Mouse (Mus musculus) MEL (cell line): ENCODE results near the gene Tmem238l. TPM values are rescaled to one million over a fixed set of nuclear protein-coding genes. Genes with fewer than 3 reads are reported as not detected.

Experiments
- DNase-seq: peaks from one replicate; pipeline ENCODE4 v3.0.0; 2011; ENCODE audit warnings: low read depth, low spot score
- H3K27ac ChIP-seq: 2 replicates; pipeline ENCODE4 v1.5.1; 2012; ENCODE audit warnings: low read depth, mild to moderate bottlenecking, control low read depth, low read length, moderate library complexity; ENCODE audit not compliant: control insufficient read depth
- H3K27me3 ChIP-seq, 2 experiments: fragments of 150-350 bp in 1 of 2; sonication (generic) in 1 of 2; 2 replicates each; pipeline ENCODE4 v1.6.1; 2012; ENCODE audit warnings: low read length in 2 of 2, mild to moderate bottlenecking in 2 of 2, improper control_type of control experiment in 1 of 2, moderate library complexity in 1 of 2; ENCODE audit not compliant: insufficient read depth in 2 of 2, control insufficient read depth in 1 of 2
- H3K36me3 ChIP-seq, 2 experiments: 2 replicates each; pipeline ENCODE4 v1.6.1; 2012 to 2014; ENCODE audit warnings: low read length in 2 of 2, improper control_type of control experiment in 1 of 2, inconsistent platforms in 1 of 2, mild to moderate bottlenecking in 1 of 2; ENCODE audit not compliant: insufficient read depth in 2 of 2, control insufficient read depth in 1 of 2
- H3K4me1 ChIP-seq, 2 experiments: fragments of 150-350 bp in 1 of 2; sonication (generic) in 1 of 2; 2 replicates each; pipeline ENCODE4 v1.6.1; 2012; ENCODE audit warnings: low read length in 2 of 2, improper control_type of control experiment in 1 of 2, mild to moderate bottlenecking in 1 of 2; ENCODE audit not compliant: insufficient read depth in 2 of 2, control insufficient read depth in 1 of 2
- H3K4me3 ChIP-seq, 2 experiments: fragments of 150-350 bp in 1 of 2; sonication (generic) in 1 of 2; 2 replicates each; pipeline ENCODE4 v1.5.1; 2012; ENCODE audit warnings: low read depth in 2 of 2, low read length in 2 of 2, mild to moderate bottlenecking in 2 of 2, moderate library complexity in 2 of 2, control low read depth in 1 of 2, improper control_type of control experiment in 1 of 2; ENCODE audit not compliant: control insufficient read depth in 1 of 2, insufficient read depth in 1 of 2
- H3K79me2 ChIP-seq: 2 replicates; pipeline ENCODE4 v1.6.1; 2012; ENCODE audit warnings: mild to moderate bottlenecking, low read length, moderate library complexity; ENCODE audit not compliant: control insufficient read depth, poor library complexity, insufficient read depth
- H3K9ac ChIP-seq: 2 replicates; pipeline ENCODE4 v1.6.1; 2012; ENCODE audit warnings: low read depth, mild to moderate bottlenecking, control low read depth, low read length, moderate library complexity; ENCODE audit not compliant: control insufficient read depth, poor library complexity, severe bottlenecking
- H3K9me3 ChIP-seq: fragments of 150-350 bp; sonication (generic); replicated peaks from 2 replicates; pipeline ENCODE4 v1.6.1; 2012; ENCODE audit warnings: mild to moderate bottlenecking, low read length, improper control_type of control experiment, moderate library complexity; ENCODE audit not compliant: insufficient read depth
- BHLHE40 ChIP-seq: IDR thresholded peaks from 2 replicates; pipeline ENCODE4 v1.6.1; 2012; ENCODE audit warnings: low read depth, mild to moderate bottlenecking, inconsistent platforms, low read length, improper control_type of control experiment, borderline replicate concordance
- CTCF ChIP-seq, 3 experiments: IDR thresholded peaks in 2 of 3; conservative IDR thresholded peaks in 1 of 3; 2 replicates each; pipeline ENCODE4 v1.5.1; 2011 to 2012; ENCODE audit warnings: low read length in 3 of 3, low read depth in 2 of 3, mild to moderate bottlenecking in 2 of 3, improper control_type of control experiment in 1 of 3, inconsistent platforms in 1 of 3, mixed read lengths in 1 of 3, moderate library complexity in 1 of 3; ENCODE audit not compliant: control insufficient read depth in 1 of 3, insufficient read depth in 1 of 3, poor library complexity in 1 of 3, severe bottlenecking in 1 of 3
- E2F4 ChIP-seq: IDR thresholded peaks from 2 replicates; pipeline ENCODE4 v1.6.1; 2011; ENCODE audit warnings: low read depth, low read length, improper control_type of control experiment, borderline replicate concordance
- ELF1 ChIP-seq: IDR thresholded peaks from 2 replicates; pipeline ENCODE4 v1.6.1; 2014; ENCODE audit warnings: low read depth, mild to moderate bottlenecking, inconsistent platforms, low read length, improper control_type of control experiment, moderate library complexity
- ETS1 ChIP-seq: IDR thresholded peaks from 2 replicates; pipeline ENCODE4 v1.6.1; 2012; ENCODE audit warnings: low read depth, mild to moderate bottlenecking, inconsistent platforms, low read length, improper control_type of control experiment, moderate library complexity
- GABPA ChIP-seq: IDR thresholded peaks from 2 replicates; pipeline ENCODE4 v1.6.1; 2012; ENCODE audit warnings: low read depth, mild to moderate bottlenecking, inconsistent platforms, low read length, improper control_type of control experiment, moderate library complexity
- GATA1 ChIP-seq: IDR thresholded peaks from 2 replicates; pipeline ENCODE4 v1.6.1; 2011; ENCODE audit warnings: low read depth, low read length, improper control_type of control experiment
- HCFC1 ChIP-seq: IDR thresholded peaks from 2 replicates; pipeline ENCODE4 v1.6.1; 2012; ENCODE audit warnings: low read depth, mild to moderate bottlenecking, inconsistent platforms, low read length, improper control_type of control experiment, moderate library complexity
- JUND ChIP-seq: IDR thresholded peaks from 2 replicates; pipeline ENCODE4 v1.6.1; 2011; ENCODE audit warnings: low read depth, mild to moderate bottlenecking, improper control_type of control experiment, low read length
- MAX ChIP-seq: IDR thresholded peaks from 2 replicates; pipeline ENCODE4 v1.6.1; 2011; ENCODE audit warnings: low read length, improper control_type of control experiment
- MAZ ChIP-seq: IDR thresholded peaks from 2 replicates; pipeline ENCODE4 v1.6.1; 2012; ENCODE audit warnings: low read depth, mild to moderate bottlenecking, inconsistent platforms, low read length, improper control_type of control experiment
- MEF2A ChIP-seq: IDR thresholded peaks from 2 replicates; pipeline ENCODE4 v1.6.1; 2014; ENCODE audit warnings: low read depth, mild to moderate bottlenecking, inconsistent platforms, low read length, improper control_type of control experiment; ENCODE audit not compliant: poor library complexity, insufficient replicate concordance, severe bottlenecking; ENCODE audit errors: extremely low read depth
- MXI1 ChIP-seq: IDR thresholded peaks from 2 replicates; pipeline ENCODE4 v1.6.1; 2011; ENCODE audit warnings: mild to moderate bottlenecking, low read depth, low read length, improper control_type of control experiment
- MYB ChIP-seq: IDR thresholded peaks from 2 replicates; pipeline ENCODE4 v1.6.1; 2011; ENCODE audit warnings: mild to moderate bottlenecking, low read depth, low read length, improper control_type of control experiment
- MYC ChIP-seq: IDR thresholded peaks from 2 replicates; pipeline ENCODE4 v1.6.1; 2011; ENCODE audit warnings: low read depth, mild to moderate bottlenecking, low read length, improper control_type of control experiment, moderate library complexity
- NRF1 ChIP-seq: IDR thresholded peaks from 2 replicates; pipeline ENCODE4 v1.6.1; 2014; ENCODE audit warnings: low read depth, mild to moderate bottlenecking, inconsistent platforms, low read length, improper control_type of control experiment, moderate library complexity; ENCODE audit not compliant: poor library complexity, insufficient read depth, severe bottlenecking
- POLR2A ChIP-seq, 2 experiments: IDR thresholded peaks; 2 replicates each; pipeline ENCODE4 v1.6.1; 2011 to 2012; ENCODE audit warnings: low read length in 2 of 2, mild to moderate bottlenecking in 2 of 2, control low read depth in 1 of 2, improper control_type of control experiment in 1 of 2, low read depth in 1 of 2, moderate library complexity in 1 of 2; ENCODE audit not compliant: control insufficient read depth in 1 of 2, insufficient read depth in 1 of 2, poor library complexity in 1 of 2
- POLR2AphosphoS2 ChIP-seq: IDR thresholded peaks from 2 replicates; pipeline ENCODE4 v1.6.1; 2011; ENCODE audit warnings: low read length, improper control_type of control experiment
- RAD21 ChIP-seq: IDR thresholded peaks from 2 replicates; pipeline ENCODE4 v1.6.1; 2011; ENCODE audit warnings: mild to moderate bottlenecking, low read depth, low read length, improper control_type of control experiment
- SIN3A ChIP-seq: IDR thresholded peaks from 2 replicates; pipeline ENCODE4 v1.6.1; 2012; ENCODE audit warnings: low read length, improper control_type of control experiment, inconsistent platforms
- TAL1 ChIP-seq: IDR thresholded peaks from 2 replicates; pipeline ENCODE4 v1.6.1; 2012; ENCODE audit warnings: mild to moderate bottlenecking, inconsistent platforms, low read length, moderate library complexity, mixed read lengths
- TCF12 ChIP-seq: IDR thresholded peaks from 2 replicates; pipeline ENCODE4 v1.6.1; 2014; ENCODE audit warnings: low read depth, mild to moderate bottlenecking, inconsistent platforms, low read length, improper control_type of control experiment, moderate library complexity
- USF2 ChIP-seq, 2 experiments: IDR thresholded peaks; 2 replicates each; pipeline ENCODE4 v1.6.1; 2011 to 2012; ENCODE audit warnings: improper control_type of control experiment in 2 of 2, low read length in 2 of 2, borderline replicate concordance in 1 of 2, inconsistent platforms in 1 of 2, low read depth in 1 of 2, mild to moderate bottlenecking in 1 of 2; ENCODE audit not compliant: insufficient read depth in 1 of 2
- ZC3H11A ChIP-seq: IDR thresholded peaks from 2 replicates; pipeline ENCODE4 v1.6.1; 2012; ENCODE audit warnings: low read depth, mild to moderate bottlenecking, inconsistent platforms, low read length, improper control_type of control experiment
- ZKSCAN1 ChIP-seq: IDR thresholded peaks from 2 replicates; pipeline ENCODE4 v1.6.1; 2012; ENCODE audit warnings: low read depth, mild to moderate bottlenecking, inconsistent platforms, low read length, improper control_type of control experiment, moderate library complexity
- ZMIZ1 ChIP-seq: IDR thresholded peaks from 2 replicates; pipeline ENCODE4 v1.6.1; 2012; ENCODE audit warnings: low read depth, mild to moderate bottlenecking, inconsistent platforms, low read length, improper control_type of control experiment, moderate library complexity
- polyA plus RNA-seq, 2 experiments: library from polyadenylated mRNA; stranded (reverse) in 1 of 2; unstranded in 1 of 2; fragments of >175 nt in 1 of 2; fragments of >200 nt in 1 of 2; gene quantifications; 2 replicates each; pipeline versions ENCODE4 v1.2.1 to v1.2.4; 2012; ENCODE audit warnings: low replicate concordance in 2 of 2, low read depth in 1 of 2; ENCODE audit not compliant: insufficient read length in 2 of 2, insufficient read depth in 1 of 2, missing spikeins in 1 of 2
- total RNA-seq: library from RNA; depleted of rRNA; stranded (reverse); fragments of 300-350 nt; gene quantifications from 2 replicates; pipeline ENCODE4 v1.2.3, GENCODE M21; 2012; rRNA removed

Gene Tmem238l
- not detected in 2 replicates for total RNA-seq
- not detected for polyA plus RNA-seq

DNA sequence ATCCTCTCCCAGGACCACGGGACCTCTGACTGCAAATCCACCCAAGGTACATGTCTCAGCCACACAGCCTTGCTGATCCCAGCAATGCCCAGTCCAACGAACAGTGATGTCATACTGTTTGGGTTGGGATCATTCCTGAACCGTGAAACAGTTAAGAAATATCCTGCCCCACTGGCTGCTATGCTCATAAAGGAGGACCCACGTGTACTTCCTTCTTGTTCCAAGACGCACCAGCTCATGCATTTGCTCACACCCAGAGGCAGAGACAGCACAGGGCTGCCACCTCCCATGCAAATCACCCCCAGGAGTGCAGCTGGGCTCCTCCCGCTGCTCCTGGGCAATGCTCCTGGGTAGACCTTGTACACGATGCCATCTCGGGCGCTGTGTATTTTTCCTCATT is at the start of gene Tmem238l:
Tmem238l (plus strand) TSS at position 336 of the 400 bp plus-strand sequence.
- H3K4me1 ChIP-seq = no peaks in the 10 kb centered on the region
- no peak for DNase-seq
- no peak within 1 kb of the TSS for H3K9ac ChIP-seq
- H3K27ac ChIP-seq = no peak within 1 kb of the TSS
- H3K36me3 ChIP-seq = no peaks in the 10 kb centered on the region
- no peaks in the 10 kb centered on the region; a peak in 1 of 4 replicates for H3K27me3 ChIP-seq
- TF ChIP-seq MYC (no peak), POLR2A (IDR thresholded peaks at IDR 0.05; ENCODE audit: control insufficient read depth in 1 of 2, insufficient read depth in 1 of 2, low read depth in 1 of 2, low read length in 2 of 2, poor library complexity in 1 of 2) (no peak), ELF1 (no peak), CTCF (IDR thresholded peaks at IDR 0.05 in 2 of 3, conservative IDR thresholded peaks at IDR 0.05 in 1 of 3; ENCODE audit: control insufficient read depth in 1 of 3, insufficient read depth in 1 of 3, low read depth in 2 of 3, low read length in 3 of 3, poor library complexity in 1 of 3, severe bottlenecking in 1 of 3) (no peak), ETS1 (no peak), HCFC1 (no peak), JUND (no peak), MAX (no peak), MYB (no peak), SIN3A (no peak), MEF2A (no peak), POLR2AphosphoS2 (no peak), NRF1 (no peak), ZKSCAN1 (no peak), TCF12 (no peak), GATA1 (no peak), TAL1 (no peak), ZMIZ1 (no peak)
- H3K79me2 ChIP-seq = no peaks in the 10 kb centered on the region
- no peak within 1 kb of the TSS for H3K4me3 ChIP-seq
- no peaks in the 10 kb centered on the region for H3K9me3 ChIP-seq

DNA sequence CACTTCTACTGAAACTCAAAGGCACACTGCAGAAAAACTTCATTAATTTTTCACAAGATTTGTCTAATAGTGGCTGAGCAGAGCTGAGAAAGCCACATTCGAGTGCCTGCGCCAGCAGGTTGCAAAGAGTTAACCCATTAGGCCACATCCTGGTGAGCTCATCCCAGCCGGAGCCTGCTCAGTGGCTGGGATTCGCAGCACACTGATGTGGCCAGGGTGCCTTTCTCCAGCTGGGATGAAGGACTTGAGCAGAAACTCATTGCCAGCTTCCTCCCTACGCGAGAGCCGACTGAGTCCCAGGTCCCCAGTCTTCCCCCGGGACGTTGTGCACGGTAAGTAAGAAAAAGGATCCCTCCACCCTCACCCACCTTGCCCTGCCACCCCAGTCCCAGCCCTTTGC is 44.6 kb upstream of the Tmem238l start, which contains the start of gene Pirt:
Pirt (plus strand) TSS at position 171 of the 400 bp plus-strand sequence.
- Histone ChIP-seq H3K9ac (no peak within 1 kb of the TSS), H3K4me1 (no peaks in the 10 kb centered on the region), H3K9me3 (no peaks in the 10 kb centered on the region), H3K4me3 (no peak within 1 kb of the TSS), H3K27me3 (no peaks in the 10 kb centered on the region), H3K79me2 (no peaks in the 10 kb centered on the region), H3K27ac (no peak within 1 kb of the TSS), H3K36me3 (no peaks in the 10 kb centered on the region)
- no peak for DNase-seq
- TF ChIP-seq E2F4 (no peak), BHLHE40 (no peak), MAZ (no peak), GATA1 (no peak), POLR2AphosphoS2 (no peak), GABPA (no peak), USF2 (IDR thresholded peaks at IDR 0.05; ENCODE audit: borderline replicate concordance in 1 of 2, insufficient read depth in 1 of 2, low read depth in 1 of 2, low read length in 2 of 2) (no peak), MYC (no peak), MXI1 (no peak), ZMIZ1 (no peak), ZC3H11A (no peak), RAD21 (no peak)
- TF ChIP-seq, all 39 proteins: peak for 0
